Mouse (Mus musculus): ENCODE data around the gene Ext2. TPM values are rescaled to one million over a fixed set of nuclear protein-coding genes. Genes with fewer than 3 reads are reported as not detected.

Ext2 gene
- polyA plus RNA-seq, 1 experiment = 10.8 TPM

- no peak for TF ChIP-seq CTCF (IDR thresholded peaks at IDR 0.05; ENCODE audit: control insufficient read depth, insufficient read depth, low read length)
- TF ChIP-seq POLR2A (IDR thresholded peaks at IDR 0.05; ENCODE audit: borderline replicate concordance, control insufficient read depth, low read depth, low read length) = no peak
- WGBS = 74% methylated on average over 9 of the region's 9 CpGs
These were observed 132.1 kb downstream of the Ext2 start for GRCm38 (mm10) chr2:93690064-93690930.

GRCm38 (mm10) chr2:93683674-93684073, 138.7 kb downstream of the Ext2 start:
- H3K4me1 ChIP-seq (ENCODE audit: control insufficient read depth, insufficient read depth, low read length) = no peaks in the 10 kb centered on the region
- WGBS = 72% methylated on average over 8 of the region's 8 CpGs
- no peak overlapping the region for H3K4me3 ChIP-seq (replicated peaks; ENCODE audit: control insufficient read depth, low read depth, low read length)
- TF ChIP-seq CTCF (IDR thresholded peaks at IDR 0.05; ENCODE audit: control insufficient read depth, insufficient read depth, low read length) = no peak
- TF ChIP-seq POLR2A (IDR thresholded peaks at IDR 0.05; ENCODE audit: borderline replicate concordance, control insufficient read depth, low read depth, low read length) = no peak
- H3K27ac ChIP-seq (ENCODE audit: control insufficient read depth, insufficient read depth, low read depth, low read length, poor library complexity) = no peak overlapping the region

More at GRCm38 (mm10) chr2:93690064-93690930, 132.1 kb downstream of the Ext2 start:
- H3K4me3 ChIP-seq (replicated peaks; ENCODE audit: control insufficient read depth, low read depth, low read length) = no peak overlapping the region
- no peak overlapping the region for H3K27ac ChIP-seq (ENCODE audit: control insufficient read depth, insufficient read depth, low read depth, low read length, poor library complexity)
- no peaks in the 10 kb centered on the region; the same call in none of the 2 replicates for H3K4me1 ChIP-seq (ENCODE audit: control insufficient read depth, insufficient read depth, low read length)

- Histone ChIP-seq H3K4me3 (replicated peaks; ENCODE audit: control insufficient read depth, low read depth, low read length) (no peak overlapping the region), H3K4me1 (ENCODE audit: control insufficient read depth, insufficient read depth, low read length) (no peaks in the 10 kb centered on the region), H3K27ac (ENCODE audit: control insufficient read depth, insufficient read depth, low read depth, low read length, poor library complexity) (no peak overlapping the region)
- TF ChIP-seq CTCF (IDR thresholded peaks at IDR 0.05; ENCODE audit: control insufficient read depth, insufficient read depth, low read length) (no peak), POLR2A (IDR thresholded peaks at IDR 0.05; ENCODE audit: borderline replicate concordance, control insufficient read depth, low read depth, low read length) (no peak)
- WGBS = 63% methylated on average over 7 of the region's 7 CpGs
These were observed 139.7 kb downstream of the Ext2 start for GRCm38 (mm10) chr2:93682601-93683202.

GRCm38 (mm10) chr2:93681321-93681720, 141.0 kb downstream of the Ext2 start:
- 63% methylated on average over 5 of the region's 5 CpGs for WGBS
- H3K4me1 ChIP-seq (ENCODE audit: control insufficient read depth, insufficient read depth, low read length) = no peaks in the 10 kb centered on the region

GRCm38 (mm10) chr2:93677231-93677630, 145.1 kb downstream of the Ext2 start:
- 87% methylated on average over 14 of the region's 14 CpGs for WGBS
- no peak overlapping the region for H3K27ac ChIP-seq (ENCODE audit: control insufficient read depth, insufficient read depth, low read depth, low read length, poor library complexity)
- TF ChIP-seq POLR2A (IDR thresholded peaks at IDR 0.05; ENCODE audit: borderline replicate concordance, control insufficient read depth, low read depth, low read length) (no peak), CTCF (IDR thresholded peaks at IDR 0.05; ENCODE audit: control insufficient read depth, insufficient read depth, low read length) (no peak)
- no peak overlapping the region for H3K4me3 ChIP-seq (replicated peaks; ENCODE audit: control insufficient read depth, low read depth, low read length)
- no peaks in the 10 kb centered on the region for H3K4me1 ChIP-seq (ENCODE audit: control insufficient read depth, insufficient read depth, low read length)

More at GRCm38 (mm10) chr2:93681321-93681720, 141.0 kb downstream of the Ext2 start:
- Histone ChIP-seq H3K27ac (ENCODE audit: control insufficient read depth, insufficient read depth, low read depth, low read length, poor library complexity) (no peak overlapping the region), H3K4me3 (replicated peaks; ENCODE audit: control insufficient read depth, low read depth, low read length) (no peak overlapping the region)
- TF ChIP-seq POLR2A (IDR thresholded peaks at IDR 0.05; ENCODE audit: borderline replicate concordance, control insufficient read depth, low read depth, low read length) = no peak
- no peak for TF ChIP-seq CTCF (IDR thresholded peaks at IDR 0.05; ENCODE audit: control insufficient read depth, insufficient read depth, low read length)

GRCm38 (mm10) chr2:93671573-93672184, 150.7 kb downstream of the Ext2 start:
- TF ChIP-seq POLR2A (IDR thresholded peaks at IDR 0.05; ENCODE audit: borderline replicate concordance, control insufficient read depth, low read depth, low read length) (no peak), CTCF (IDR thresholded peaks at IDR 0.05; ENCODE audit: control insufficient read depth, insufficient read depth, low read length) (no peak)
- no peaks in the 10 kb centered on the region for H3K4me1 ChIP-seq (ENCODE audit: control insufficient read depth, insufficient read depth, low read length)
- H3K27ac ChIP-seq (ENCODE audit: control insufficient read depth, insufficient read depth, low read depth, low read length, poor library complexity) = no peak overlapping the region
- no peak overlapping the region for H3K4me3 ChIP-seq (replicated peaks; ENCODE audit: control insufficient read depth, low read depth, low read length)
- WGBS = 77% methylated on average over 15 of the region's 15 CpGs

GRCm38 (mm10) chr2:93666146-93666858, 156.1 kb downstream of the Ext2 start:
- Histone ChIP-seq H3K4me3 (replicated peaks; ENCODE audit: control insufficient read depth, low read depth, low read length) (no peak overlapping the region), H3K4me1 (ENCODE audit: control insufficient read depth, insufficient read depth, low read length) (no peaks in the 10 kb centered on the region), H3K27ac (ENCODE audit: control insufficient read depth, insufficient read depth, low read depth, low read length, poor library complexity) (no peak overlapping the region)
- WGBS = 54% methylated on average over 3 of the region's 3 CpGs
- no peak for TF ChIP-seq CTCF (IDR thresholded peaks at IDR 0.05; ENCODE audit: control insufficient read depth, insufficient read depth, low read length)
- TF ChIP-seq POLR2A (IDR thresholded peaks at IDR 0.05; ENCODE audit: borderline replicate concordance, control insufficient read depth, low read depth, low read length) = no peak

All from bone marrow, adult 2 months (tissue).